Mouse (Mus musculus) heart, embryonic 12.5 days (tissue): ENCODE results near the gene Mettl26. TPM values are rescaled to one million over a fixed set of nuclear protein-coding genes. Genes with fewer than 3 reads are reported as not detected.
A peak's percentile ranks its signal among the peaks of the same experiment; 100 is the strongest.

Experiments used
- ATAC-seq: fragments of 200-750 bp; cut with Nextera tagmentation; 2 replicates; pipeline ENCODE4 v1.8.0; 2017; ENCODE audit warnings: moderate TSS enrichment, moderate library complexity; ENCODE audit not compliant: insufficient number of reproducible peaks, low FRiP score
- H3K27ac ChIP-seq: fragments of 300-500 bp; sonication (generic); 2 replicates; pipeline ENCODE4 v1.5.1; 2016; ENCODE audit warnings: mild to moderate bottlenecking, moderate library complexity; ENCODE audit not compliant: poor library complexity, severe bottlenecking
- H3K27me3 ChIP-seq: fragments of 300-500 bp; sonication (generic); replicated peaks from 2 replicates; pipeline ENCODE4 v1.6.1; 2016; ENCODE audit warnings: mild to moderate bottlenecking, moderate library complexity
- H3K36me3 ChIP-seq: fragments of 300-500 bp; sonication (generic); 2 replicates; pipeline ENCODE4 v1.6.1; 2016; ENCODE audit warnings: mild to moderate bottlenecking, moderate library complexity
- H3K4me1 ChIP-seq: fragments of 300-500 bp; sonication (generic); replicated peaks from 2 replicates; pipeline ENCODE4 v1.6.1; 2016; ENCODE audit warnings: mild to moderate bottlenecking
- H3K4me2 ChIP-seq: fragments of 300-500 bp; sonication (generic); 2 replicates; pipeline ENCODE4 v1.6.1; 2016; ENCODE audit warnings: mild to moderate bottlenecking, moderate library complexity
- H3K4me3 ChIP-seq: fragments of 300-500 bp; sonication (generic); 2 replicates; pipeline ENCODE4 v1.5.1; 2016; ENCODE audit warnings: mild to moderate bottlenecking
- H3K9ac ChIP-seq: fragments of 300-500 bp; sonication (generic); 2 replicates; pipeline ENCODE4 v1.6.1; 2016; ENCODE audit warnings: mild to moderate bottlenecking, moderate library complexity
- H3K9me3 ChIP-seq: fragments of 300-500 bp; sonication (generic); replicated peaks from 2 replicates; pipeline ENCODE4 v1.6.1; 2016; ENCODE audit warnings: mild to moderate bottlenecking, moderate library complexity
- WGBS: fragments of 180-500 bp; shearing (Covaris S2); methylation state at CpG from one replicate; pipeline ENCODE4 v1.1.7; 2016; 5-methylcytosine and 5-hydroxymethylcytosine counted together
- polyA plus RNA-seq: library from polyadenylated mRNA; unstranded; fragments of >200 nt; fragmentation: Nextera tagmentation; extraction: Ambion mirVana; gene quantifications from 2 replicates; pipeline ENCODE4 v1.2.1, GENCODE M21; 2016

Gene Mettl26
- polyA plus RNA-seq, 1 experiment from 2014 or later: 36.1 TPM

DNA sequence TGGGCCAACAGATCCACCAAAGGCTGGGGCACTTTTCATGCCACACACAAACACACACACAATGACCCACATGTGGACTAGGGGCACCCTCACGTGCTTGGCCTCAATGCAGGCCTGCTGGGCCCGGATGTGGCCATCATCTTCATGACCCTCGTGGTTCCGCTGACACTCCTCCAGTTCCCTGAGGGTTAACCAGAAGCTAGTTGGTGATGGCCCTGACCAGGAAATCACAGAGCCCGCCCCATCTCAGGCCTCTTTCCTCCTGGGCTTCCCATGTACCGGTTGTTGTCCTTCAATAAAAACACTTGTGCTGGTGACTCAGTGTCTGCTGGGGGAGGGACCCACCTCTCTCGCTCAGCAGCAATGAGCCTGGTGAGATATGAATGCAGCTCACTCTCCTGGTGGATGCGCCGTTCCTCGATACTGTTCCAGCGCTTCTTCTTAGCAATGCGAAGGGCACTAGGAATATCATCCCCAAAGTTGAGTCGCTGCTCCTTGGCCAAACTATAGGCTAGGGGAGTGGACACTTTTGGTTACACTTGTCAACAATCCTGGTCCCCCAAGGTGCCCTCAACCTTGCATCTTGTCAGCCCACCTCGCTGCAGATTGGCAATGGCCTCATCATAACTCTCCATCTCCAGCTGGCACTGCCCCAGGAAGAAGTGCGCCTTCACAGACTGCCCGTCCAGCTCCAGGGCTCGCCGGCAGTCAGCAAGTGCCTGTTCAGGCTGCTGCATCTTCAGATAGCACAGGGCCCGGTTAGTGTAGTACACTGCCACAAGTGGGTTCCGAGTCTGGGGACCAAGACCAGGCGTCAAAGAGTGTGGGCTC, 43.2 kb upstream of the Mettl26 start:
- Histone ChIP-seq H3K9me3 (no peaks in the 10 kb centered on the region), H3K9ac (peak overlapping the region; percentile 92), H3K4me3 (peak overlapping the region; percentile 71), H3K27ac (peak overlapping the region; percentile 98), H3K36me3 (peaks cover 51% of the 10 kb centered on the region), H3K27me3 (no peaks in the 10 kb centered on the region), H3K4me1 (peaks cover 75% of the 10 kb centered on the region), H3K4me2 (peak overlapping the region; percentile 94)
- WGBS: 48% methylated on average over 21 of the region's 21 CpGs
- ATAC-seq: no peak

GRCm38 (mm10) chr17:25832436-25833290, 42.2 kb upstream of the Mettl26 start:
- peaks cover 75% of the 10 kb centered on the region for H3K4me1 ChIP-seq
- WGBS: under 1% methylated on average over 76 of the region's 77 CpGs
- H3K9ac ChIP-seq: peak overlapping the region; percentile 92
- peaks cover 42% of the 10 kb centered on the region for H3K36me3 ChIP-seq
- peak overlapping the region; percentile 94 for H3K4me2 ChIP-seq
- H3K4me3 ChIP-seq: peak overlapping the region; percentile 71
- ATAC-seq: peak; percentile 92
- H3K9me3 ChIP-seq: no peaks in the 10 kb centered on the region
- peak overlapping the region; percentile 98 for H3K27ac ChIP-seq
- no peaks in the 10 kb centered on the region for H3K27me3 ChIP-seq

DNA sequence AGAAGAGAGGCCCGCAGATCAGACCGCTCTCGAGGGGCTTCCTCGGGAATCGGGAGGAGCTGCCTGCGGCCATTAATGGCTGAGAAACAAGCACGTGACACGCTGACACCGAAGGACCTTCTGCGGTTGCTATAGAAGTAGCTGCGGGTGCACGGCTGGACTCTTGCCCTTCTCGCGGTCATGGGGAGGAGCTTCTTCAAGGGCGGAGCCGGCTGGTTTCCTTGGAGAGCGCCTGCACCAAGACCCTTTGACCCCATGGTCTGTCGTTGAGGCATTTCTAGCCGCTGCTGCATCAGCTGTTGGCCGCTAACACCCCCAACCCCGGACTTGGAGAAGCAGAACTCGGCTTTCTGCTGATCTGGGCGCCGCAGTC, 41.6 kb upstream of the Mettl26 start, which contains the start of gene Stub1:
TSS of gene Stub1 (minus strand) at position 114 of the 373 bp plus-strand sequence.
- H3K27ac ChIP-seq: peak within 1 kb of the TSS; percentile 98
- no peaks in the 10 kb centered on the region for H3K9me3 ChIP-seq
- peak; percentile 83 for ATAC-seq
- H3K4me2 ChIP-seq: peak within 1 kb of the TSS; percentile 94
- H3K4me1 ChIP-seq: peaks cover 78% of the 10 kb centered on the region
- WGBS: under 1% methylated on average over 24 of the region's 24 CpGs
- peak within 1 kb of the TSS; percentile 71 for H3K4me3 ChIP-seq
- peaks cover 43% of the 10 kb centered on the region for H3K36me3 ChIP-seq
- H3K27me3 ChIP-seq: no peaks in the 10 kb centered on the region
- H3K9ac ChIP-seq: peak within 1 kb of the TSS; percentile 92

GRCm38 (mm10) chr17:25833961-25834594, 40.8 kb upstream of the Mettl26 start:
- Histone ChIP-seq H3K27ac (peak overlapping the region; percentile 98), H3K9ac (peak overlapping the region; percentile 81), H3K36me3 (peaks cover 49% of the 10 kb centered on the region), H3K4me3 (peak overlapping the region; percentile 71), H3K4me2 (peak overlapping the region; percentile 94), H3K4me1 (peaks cover 76% of the 10 kb centered on the region), H3K9me3 (no peaks in the 10 kb centered on the region), H3K27me3 (no peaks in the 10 kb centered on the region)
- WGBS: 31% methylated on average over 6 of the region's 6 CpGs
- ATAC-seq: no peak

DNA sequence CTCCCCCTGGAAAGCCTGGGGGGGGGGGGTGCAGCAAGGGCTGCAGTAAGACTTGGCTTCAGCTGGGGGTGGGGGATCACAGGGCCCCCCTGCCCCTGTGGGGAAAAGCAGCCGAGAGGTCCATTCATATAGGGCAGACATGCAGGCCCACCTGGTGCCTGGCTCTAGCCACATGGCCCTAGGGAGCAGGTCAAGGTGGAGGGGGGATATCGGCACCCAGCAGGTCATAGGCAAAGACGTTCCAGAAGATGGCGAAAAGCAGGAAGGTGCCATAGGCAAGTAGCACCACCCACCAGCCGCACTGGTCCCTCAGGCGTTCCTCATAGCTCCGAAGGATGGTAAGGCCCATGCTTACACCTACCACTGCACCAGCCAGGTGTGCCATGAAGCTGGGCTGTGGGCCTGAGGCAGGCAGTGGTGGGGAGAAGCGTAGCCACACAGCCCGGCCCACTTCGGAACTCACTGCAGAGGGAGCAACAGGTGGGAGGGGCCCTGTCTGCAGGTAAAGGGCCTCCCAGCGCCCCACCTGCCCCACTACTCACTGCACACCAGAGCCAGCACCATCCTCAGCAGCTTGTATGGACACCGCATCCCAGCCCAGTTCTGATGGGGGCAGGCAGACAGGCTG, 40.2 kb upstream of the Mettl26 start:
- Histone ChIP-seq H3K4me2 (peak overlapping the region; percentile 94), H3K27me3 (no peaks in the 10 kb centered on the region), H3K27ac (peak overlapping the region; percentile 98), H3K4me1 (peaks cover 73% of the 10 kb centered on the region), H3K4me3 (peak overlapping the region; percentile 71), H3K36me3 (peaks cover 53% of the 10 kb centered on the region), H3K9me3 (no peaks in the 10 kb centered on the region), H3K9ac (peak overlapping the region; percentile 81)
- ATAC-seq: no peak
- WGBS: 90% methylated on average over 12 of the region's 12 CpGs

DNA sequence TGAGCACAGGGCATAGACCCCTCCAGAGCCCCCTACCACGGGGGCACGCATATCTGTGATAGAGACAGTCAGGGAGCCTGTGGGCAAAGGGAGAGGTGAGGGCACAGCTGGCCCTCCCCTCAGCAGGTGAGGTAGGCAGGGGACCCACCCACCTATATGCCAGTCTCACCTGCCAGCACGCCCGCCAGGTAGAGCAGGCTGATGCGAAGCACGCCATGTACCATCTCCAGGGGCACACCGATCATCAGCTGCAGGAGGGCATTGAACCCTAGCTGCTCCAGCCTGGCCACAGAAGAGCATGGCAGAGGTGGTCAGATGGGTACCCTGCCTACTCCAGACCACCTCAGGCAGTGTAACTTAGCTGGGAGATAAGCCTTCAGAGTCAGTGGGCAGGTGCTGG, 39.6 kb upstream of the Mettl26 start:
- H3K4me3 ChIP-seq: peak overlapping the region; percentile 71; the same call in 1 of the 2 replicates

GRCm38 (mm10) chr17:25835816-25836215, 39.1 kb upstream of the Mettl26 start:
- WGBS: 95% methylated on average over 16 of the region's 16 CpGs
- Histone ChIP-seq H3K9me3 (no peaks in the 10 kb centered on the region), H3K9ac (peak overlapping the region; percentile 72), H3K4me2 (peak overlapping the region; percentile 94), H3K4me3 (0 out of 2 replicates have a peak overlapping the region, but pooled peaks have one; percentile 46), H3K27me3 (no peaks in the 10 kb centered on the region), H3K27ac (no peak overlapping the region), H3K36me3 (peaks cover 53% of the 10 kb centered on the region), H3K4me1 (peaks cover 62% of the 10 kb centered on the region)
- no peak for ATAC-seq

More for the DNA sequence above, 39.6 kb upstream of the Mettl26 start:
- Histone ChIP-seq H3K36me3 (peaks cover 53% of the 10 kb centered on the region), H3K4me1 (peaks cover 67% of the 10 kb centered on the region), H3K9me3 (no peaks in the 10 kb centered on the region), H3K9ac (peak overlapping the region; percentile 81; the same call in 1 of the 2 replicates), H3K27me3 (no peaks in the 10 kb centered on the region), H3K4me2 (peak overlapping the region; percentile 94), H3K27ac (no peak overlapping the region)
- WGBS: 92% methylated on average over 7 of the region's 7 CpGs
- no peak for ATAC-seq

- Histone ChIP-seq H3K36me3 (peaks cover 53% of the 10 kb centered on the region), H3K9ac (peak overlapping the region; percentile 72), H3K9me3 (no peaks in the 10 kb centered on the region), H3K27me3 (no peaks in the 10 kb centered on the region), H3K4me3 (peak overlapping the region; percentile 46), H3K27ac (peak overlapping the region; percentile 71), H3K4me1 (peaks cover 54% of the 10 kb centered on the region), H3K4me2 (peak overlapping the region; percentile 94)
- ATAC-seq: no peak
- 23% methylated on average over 23 of the region's 23 CpGs for WGBS
Measured at GRCm38 (mm10) chr17:25836397-25837075, 38.3 kb upstream of the Mettl26 start.

DNA sequence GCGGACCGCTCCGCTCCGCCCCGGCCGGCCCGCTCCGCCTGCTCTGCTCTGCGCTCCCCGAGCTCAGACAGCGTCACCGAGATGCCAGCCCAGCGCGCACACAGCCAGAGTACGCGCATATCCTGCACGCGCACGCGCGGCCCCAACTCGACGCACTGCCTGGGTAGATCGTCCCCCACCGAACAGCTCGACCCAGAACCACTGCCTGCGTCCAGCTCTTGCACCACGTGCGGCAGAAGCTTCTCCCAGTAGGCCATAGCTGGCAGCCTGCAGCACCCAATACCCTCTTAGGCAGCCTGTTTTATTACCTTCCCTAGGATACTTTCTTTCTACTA, 37.8 kb upstream of the Mettl26 start, which contains the start of gene Rhbdl1:
TSS of gene Rhbdl1 (minus strand) at position 220 of the 335 bp plus-strand sequence.
- peaks cover 49% of the 10 kb centered on the region for H3K4me1 ChIP-seq
- no peaks in the 10 kb centered on the region for H3K9me3 ChIP-seq
- H3K36me3 ChIP-seq: peaks cover 55% of the 10 kb centered on the region
- no peaks in the 10 kb centered on the region for H3K27me3 ChIP-seq
- peak within 1 kb of the TSS; percentile 72 for H3K9ac ChIP-seq
- peak within 1 kb of the TSS; percentile 71 for H3K27ac ChIP-seq
- 3% methylated on average over 29 of the region's 29 CpGs for WGBS
- H3K4me2 ChIP-seq: peak within 1 kb of the TSS; percentile 94
- H3K4me3 ChIP-seq: peak within 1 kb of the TSS; percentile 46
- peak; percentile 10; the same call in 1 of the 2 replicates for ATAC-seq

- Histone ChIP-seq H3K9me3 (no peaks in the 10 kb centered on the region), H3K36me3 (peaks cover 60% of the 10 kb centered on the region), H3K27me3 (no peaks in the 10 kb centered on the region), H3K4me2 (peak overlapping the region; percentile 94), H3K9ac (peak overlapping the region; percentile 72; the same call in 1 of the 2 replicates), H3K4me1 (peaks cover 49% of the 10 kb centered on the region), H3K27ac (peak overlapping the region; percentile 71), H3K4me3 (peak overlapping the region; percentile 46; the same call in 1 of the 2 replicates)
- no peak for ATAC-seq
- WGBS: 32% methylated on average over 3 of the region's 3 CpGs
Measured at GRCm38 (mm10) chr17:25837533-25837932, 37.3 kb upstream of the Mettl26 start.
